Mouse (Mus musculus): ENCODE measurements around the gene F11r. TPM values are rescaled to one million over a fixed set of nuclear protein-coding genes. Genes with fewer than 3 reads are reported as not detected.
"Not testable (repeated sequence)": the region's sequence is repeated elsewhere in the genome, so short reads cannot be mapped to it uniquely, and the experiment has no call there.

The F11r gene
- polyA plus RNA-seq, 1 experiment from 2014 or later: 39.2 TPM

GRCm38 (mm10) chr1:171457568-171457967, 20.2 kb downstream of the F11r start:
- H3K4me1 ChIP-seq: peaks cover 10% of the 10 kb centered on the region
- H3K4me3 ChIP-seq: no peak overlapping the region
- no peaks in the 10 kb centered on the region for H3K27me3 ChIP-seq
- no peak overlapping the region for H3K4me2 ChIP-seq
- ATAC-seq (ENCODE audit: insufficient number of reproducible peaks, insufficient read depth, low FRiP score, low TSS enrichment, low read depth): no peak
- H3K9me3 ChIP-seq: no peaks in the 10 kb centered on the region
- no peak overlapping the region for H3K9ac ChIP-seq
- H3K36me3 ChIP-seq: peaks cover 6% of the 10 kb centered on the region
- no peak overlapping the region for H3K27ac ChIP-seq
- WGBS: 85% methylated on average over 1 of the region's 1 CpGs

- H3K27me3 ChIP-seq: no peaks in the 10 kb centered on the region
- 42% methylated on average over 5 of the region's 5 CpGs for WGBS
- peaks cover 10% of the 10 kb centered on the region for H3K4me1 ChIP-seq
- H3K4me3 ChIP-seq: no peak overlapping the region
- no peak for ATAC-seq (ENCODE audit: insufficient number of reproducible peaks, insufficient read depth, low FRiP score, low TSS enrichment, low read depth)
- H3K27ac ChIP-seq: no peak overlapping the region
- peaks cover 13% of the 10 kb centered on the region for H3K36me3 ChIP-seq
- H3K4me2 ChIP-seq: no peak overlapping the region
- no peaks in the 10 kb centered on the region for H3K9me3 ChIP-seq
- H3K9ac ChIP-seq: no peak overlapping the region
Observed at GRCm38 (mm10) chr1:171459791-171460190, 22.5 kb downstream of the F11r start.

DNA sequence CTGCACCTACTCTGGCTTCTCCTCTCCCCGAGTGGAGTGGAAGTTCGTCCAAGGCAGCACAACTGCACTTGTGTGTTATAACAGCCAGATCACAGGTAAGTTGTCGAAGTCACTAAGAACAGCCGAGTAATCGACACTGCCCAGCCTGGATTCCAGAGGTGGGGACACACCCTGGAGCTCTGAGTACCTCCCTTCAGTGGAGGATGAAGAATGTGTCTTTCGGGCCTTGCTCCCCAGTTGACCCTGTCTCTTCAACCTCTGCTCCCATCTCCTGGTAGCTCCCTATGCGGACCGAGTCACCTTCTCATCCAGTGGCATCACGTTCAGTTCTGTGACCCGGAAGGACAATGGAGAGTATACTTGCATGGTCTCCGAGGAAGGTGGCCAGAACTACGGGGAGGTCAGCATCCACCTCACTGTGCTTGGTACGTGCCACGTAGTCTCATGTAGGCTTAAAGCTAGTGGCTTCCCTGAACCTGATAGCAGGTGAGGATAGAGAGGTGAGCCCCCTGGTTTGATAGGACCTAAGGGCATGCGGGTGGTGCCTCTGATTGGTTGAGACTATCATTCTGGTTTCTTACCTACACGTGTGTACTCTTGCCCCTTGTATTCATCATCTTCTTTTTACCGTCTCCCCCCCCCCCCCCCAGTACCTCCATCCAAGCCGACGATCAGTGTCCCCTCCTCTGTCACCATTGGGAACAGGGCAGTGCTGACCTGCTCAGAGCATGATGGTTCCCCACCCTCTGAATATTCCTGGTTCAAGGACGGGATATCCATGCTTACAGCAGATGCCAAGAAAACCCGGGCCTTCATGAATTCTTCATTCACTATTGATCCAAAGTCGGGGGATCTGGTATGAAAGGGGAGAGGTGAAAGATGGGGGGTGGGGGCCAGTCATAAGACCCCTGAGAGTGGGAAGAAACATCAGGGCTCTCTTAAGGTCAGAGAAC, 23.5 kb downstream of the F11r start:
- no peak overlapping the region for H3K4me3 ChIP-seq
- ATAC-seq (ENCODE audit: insufficient number of reproducible peaks, insufficient read depth, low FRiP score, low TSS enrichment, low read depth): no peak
- no peak overlapping the region for H3K4me2 ChIP-seq
- H3K9ac ChIP-seq: no peak overlapping the region
- no peak overlapping the region for H3K27ac ChIP-seq
- H3K4me1 ChIP-seq: peaks cover 10% of the 10 kb centered on the region
- 89% methylated on average over 22 of the region's 22 CpGs for WGBS
- no peaks in the 10 kb centered on the region for H3K27me3 ChIP-seq
- H3K36me3 ChIP-seq: peaks cover 13% of the 10 kb centered on the region
- no peaks in the 10 kb centered on the region for H3K9me3 ChIP-seq

DNA sequence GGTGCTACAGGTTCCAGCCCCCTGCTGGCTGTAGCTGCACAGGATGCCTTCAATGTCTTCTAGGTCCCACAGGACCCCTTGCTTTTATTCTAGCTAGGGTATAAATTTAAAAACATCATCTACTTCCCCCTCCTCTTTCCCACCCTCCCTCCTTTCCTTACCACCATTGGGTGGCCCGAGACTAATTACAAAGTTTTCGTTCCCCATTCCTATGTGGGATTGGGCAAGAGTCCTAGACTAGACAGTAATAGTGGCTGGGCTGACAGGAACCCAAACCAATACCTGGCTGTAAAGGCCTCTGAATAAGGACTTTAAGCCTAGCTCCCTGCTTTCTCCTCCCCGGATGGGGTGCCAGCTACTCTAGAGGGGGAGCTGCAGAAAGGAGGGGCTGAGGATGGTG, 25.8 kb downstream of the F11r start:
- no peaks in the 10 kb centered on the region for H3K9me3 ChIP-seq
- H3K36me3 ChIP-seq: peaks cover 13% of the 10 kb centered on the region
- H3K4me3 ChIP-seq: no peak overlapping the region
- H3K27me3 ChIP-seq: no peaks in the 10 kb centered on the region
- no peak overlapping the region for H3K4me2 ChIP-seq
- no peak overlapping the region for H3K9ac ChIP-seq
- 94% methylated on average over 3 of the region's 3 CpGs for WGBS
- H3K4me1 ChIP-seq: peaks cover 10% of the 10 kb centered on the region
- no peak for ATAC-seq (ENCODE audit: insufficient number of reproducible peaks, insufficient read depth, low FRiP score, low TSS enrichment, low read depth)
- H3K27ac ChIP-seq: no peak overlapping the region

- H3K36me3 ChIP-seq: peaks cover 13% of the 10 kb centered on the region
- no peak overlapping the region for H3K27ac ChIP-seq
- no peak overlapping the region for H3K4me3 ChIP-seq
- WGBS: 88% methylated on average over 5 of the region's 5 CpGs
- no peaks in the 10 kb centered on the region for H3K4me1 ChIP-seq
- no peak for ATAC-seq (ENCODE audit: insufficient number of reproducible peaks, insufficient read depth, low FRiP score, low TSS enrichment, low read depth)
- H3K27me3 ChIP-seq: no peaks in the 10 kb centered on the region
- no peaks in the 10 kb centered on the region for H3K9me3 ChIP-seq
- H3K9ac ChIP-seq: no peak overlapping the region
- no peak overlapping the region for H3K4me2 ChIP-seq
Observed at GRCm38 (mm10) chr1:171465749-171466412, 28.5 kb downstream of the F11r start.

DNA sequence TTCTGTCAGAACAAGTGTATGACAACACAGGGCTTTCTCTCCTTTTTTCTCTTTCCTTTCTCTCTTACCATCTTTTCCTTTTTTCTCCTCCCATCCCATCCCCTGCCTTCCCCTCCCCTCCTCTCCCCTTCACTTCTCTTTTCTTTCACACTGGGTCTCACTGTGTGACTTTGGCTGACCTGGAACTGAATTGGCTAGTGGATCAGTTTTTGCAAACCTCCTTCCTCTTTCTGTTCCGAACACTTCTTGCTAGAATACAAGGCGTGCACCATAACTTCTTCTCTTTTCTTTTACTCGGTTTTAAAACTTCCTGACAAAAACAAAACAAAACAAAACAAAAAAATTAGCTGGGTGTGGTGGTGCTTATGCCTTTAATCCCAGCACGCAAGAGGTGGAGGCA, 29.2 kb downstream of the F11r start:
- WGBS: 82% methylated on average over 4 of the region's 4 CpGs
- Histone ChIP-seq H3K27ac (no peak overlapping the region), H3K4me1 (no peaks in the 10 kb centered on the region), H3K27me3 (no peaks in the 10 kb centered on the region), H3K9ac (no peak overlapping the region), H3K4me3 (no peak overlapping the region), H3K4me2 (no peak overlapping the region), H3K36me3 (peaks cover 12% of the 10 kb centered on the region), H3K9me3 (no peaks in the 10 kb centered on the region)
- no peak for ATAC-seq (ENCODE audit: insufficient number of reproducible peaks, insufficient read depth, low FRiP score, low TSS enrichment, low read depth)

- ATAC-seq (ENCODE audit: insufficient number of reproducible peaks, insufficient read depth, low FRiP score, low TSS enrichment, low read depth): no peak
Observed at GRCm38 (mm10) chr1:171469678-171470077, 32.3 kb downstream of the F11r start.

GRCm38 (mm10) chr1:171470371-171470871, 33.1 kb downstream of the F11r start:
- ATAC-seq (ENCODE audit: insufficient number of reproducible peaks, insufficient read depth, low FRiP score, low TSS enrichment, low read depth): no peak
- Histone ChIP-seq H3K36me3 (no peaks in the 10 kb centered on the region), H3K4me2 (no peak overlapping the region), H3K27me3 (no peaks in the 10 kb centered on the region), H3K9ac (no peak overlapping the region), H3K4me3 (no peak overlapping the region), H3K4me1 (no peaks in the 10 kb centered on the region), H3K9me3 (no peaks in the 10 kb centered on the region), H3K27ac (no peak overlapping the region)
- 30% methylated on average over 7 of the region's 7 CpGs for WGBS

More at GRCm38 (mm10) chr1:171469678-171470077, 32.3 kb downstream of the F11r start:
- Histone ChIP-seq H3K4me2 (no peak overlapping the region), H3K27ac (no peak overlapping the region), H3K27me3 (no peaks in the 10 kb centered on the region), H3K4me1 (no peaks in the 10 kb centered on the region), H3K9me3 (no peaks in the 10 kb centered on the region), H3K36me3 (no peaks in the 10 kb centered on the region), H3K9ac (no peak overlapping the region), H3K4me3 (no peak overlapping the region)
- 87% methylated on average over 3 of the region's 3 CpGs for WGBS

- no peaks in the 10 kb centered on the region for H3K9me3 ChIP-seq
- H3K4me2 ChIP-seq: no peak overlapping the region
- WGBS: 90% methylated on average over 5 of the region's 5 CpGs
- no peak overlapping the region for H3K27ac ChIP-seq
- no peaks in the 10 kb centered on the region for H3K4me1 ChIP-seq
- no peak for ATAC-seq (ENCODE audit: insufficient number of reproducible peaks, insufficient read depth, low FRiP score, low TSS enrichment, low read depth)
- no peaks in the 10 kb centered on the region for H3K27me3 ChIP-seq
- H3K36me3 ChIP-seq: no peaks in the 10 kb centered on the region
- H3K4me3 ChIP-seq: no peak overlapping the region
- no peak overlapping the region for H3K9ac ChIP-seq
Observed at GRCm38 (mm10) chr1:171470896-171471295, 33.6 kb downstream of the F11r start.

DNA sequence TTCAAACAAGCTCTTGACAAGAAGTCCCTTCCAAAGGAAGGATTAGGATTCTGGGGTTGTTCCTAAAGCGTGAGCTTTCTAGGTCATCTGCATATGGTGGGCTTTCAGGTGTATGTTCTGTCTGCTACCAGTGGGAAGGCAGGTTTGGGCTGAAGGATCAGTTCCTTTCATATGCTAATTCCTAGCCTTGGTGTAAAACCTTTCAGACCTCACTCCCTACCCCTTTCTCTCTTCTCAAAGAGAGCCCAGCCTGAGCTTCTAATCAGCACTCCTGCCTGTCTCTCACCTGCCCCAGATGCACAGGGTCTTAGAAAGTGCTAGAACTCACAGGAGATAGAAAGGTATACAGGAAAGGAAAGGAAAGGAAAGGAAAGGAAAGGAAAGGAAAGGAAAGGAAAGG, 34.1 kb downstream of the F11r start:
- Histone ChIP-seq H3K9me3 (no peaks in the 10 kb centered on the region), H3K36me3 (no peaks in the 10 kb centered on the region), H3K27me3 (no peaks in the 10 kb centered on the region), H3K27ac (no peak overlapping the region), H3K4me2 (no peak overlapping the region), H3K4me1 (no peaks in the 10 kb centered on the region), H3K4me3 (no peak overlapping the region), H3K9ac (no peak overlapping the region)
- no peak for ATAC-seq (ENCODE audit: insufficient number of reproducible peaks, insufficient read depth, low FRiP score, low TSS enrichment, low read depth)
- WGBS: 43% methylated on average over 1 of the region's 1 CpGs

DNA sequence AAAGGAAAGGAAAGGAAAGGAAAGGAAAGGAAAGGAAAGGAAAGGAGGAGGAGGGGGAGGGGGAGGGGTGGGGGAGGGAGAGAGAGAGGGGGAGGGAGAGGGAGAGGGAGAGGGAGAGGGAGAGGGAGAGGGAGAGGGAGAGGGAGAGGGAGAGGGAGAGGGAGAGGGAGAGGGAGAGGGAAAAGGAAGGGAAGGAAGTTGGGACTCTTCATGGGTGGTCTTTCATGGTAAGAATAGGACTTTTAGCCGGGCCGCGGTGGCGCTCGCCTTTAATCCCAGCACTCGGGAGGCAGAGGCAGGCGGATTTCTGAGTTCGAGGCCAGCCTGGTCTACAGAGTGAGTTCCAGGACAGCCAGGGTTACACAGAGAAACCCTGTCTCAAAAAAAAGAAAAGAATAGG, 34.6 kb downstream of the F11r start:
- H3K4me3 ChIP-seq; H3K9ac ChIP-seq; H3K27ac ChIP-seq; H3K36me3 ChIP-seq; H3K9me3 ChIP-seq; H3K27me3 ChIP-seq; H3K4me1 ChIP-seq; H3K4me2 ChIP-seq; ATAC-seq (ENCODE audit: insufficient number of reproducible peaks, insufficient read depth, low FRiP score, low TSS enrichment, low read depth): not testable (repeated sequence)
- WGBS: 90% methylated on average over 8 of the region's 8 CpGs

- Histone ChIP-seq H3K27ac (no peak overlapping the region), H3K4me1 (no peaks in the 10 kb centered on the region), H3K9ac (no peak overlapping the region), H3K9me3 (no peaks in the 10 kb centered on the region), H3K4me2 (no peak overlapping the region), H3K27me3 (no peaks in the 10 kb centered on the region), H3K4me3 (no peak overlapping the region), H3K36me3 (no peaks in the 10 kb centered on the region)
- WGBS: 71% methylated on average over 4 of the region's 4 CpGs
- no peak for ATAC-seq (ENCODE audit: insufficient number of reproducible peaks, insufficient read depth, low FRiP score, low TSS enrichment, low read depth)
Observed at GRCm38 (mm10) chr1:171473506-171473905, 36.2 kb downstream of the F11r start.
